Mouse (Mus musculus) natural killer cell, adult 2 months (primary cell): ENCODE data around the gene Gm7247.
"Not testable (repeated sequence)": the region's sequence is repeated elsewhere in the genome, so short reads cannot be mapped to it uniquely, and the experiment has no call there.

Experiments
- DNase-seq, 2 experiments: peaks; one replicate each; pipeline ENCODE4 v3.0.0; 2022; ENCODE audit warnings: low spot score in 2 of 2

Gm7247 gene

DNA sequence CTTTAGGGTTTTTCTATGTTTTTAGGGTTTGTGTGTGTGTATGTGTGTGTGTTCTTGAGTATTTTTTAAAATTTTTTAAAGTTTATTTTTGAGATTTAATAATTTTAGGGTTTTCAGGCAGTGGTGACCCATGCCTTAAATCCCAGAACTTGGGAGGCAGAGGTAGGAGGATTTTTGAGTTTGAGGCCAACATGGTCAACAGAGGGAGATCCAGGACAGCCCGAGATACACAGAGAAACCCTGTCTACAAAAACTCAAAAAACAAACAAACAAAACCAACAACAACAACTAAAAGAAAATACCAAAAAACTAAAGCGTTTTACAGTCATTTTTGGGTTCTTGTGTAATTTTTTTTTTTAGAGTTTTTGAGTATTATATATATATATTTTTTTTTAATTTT lies 134.2 kb downstream of the Gm7247 start:
- no peak for DNase-seq

DNA sequence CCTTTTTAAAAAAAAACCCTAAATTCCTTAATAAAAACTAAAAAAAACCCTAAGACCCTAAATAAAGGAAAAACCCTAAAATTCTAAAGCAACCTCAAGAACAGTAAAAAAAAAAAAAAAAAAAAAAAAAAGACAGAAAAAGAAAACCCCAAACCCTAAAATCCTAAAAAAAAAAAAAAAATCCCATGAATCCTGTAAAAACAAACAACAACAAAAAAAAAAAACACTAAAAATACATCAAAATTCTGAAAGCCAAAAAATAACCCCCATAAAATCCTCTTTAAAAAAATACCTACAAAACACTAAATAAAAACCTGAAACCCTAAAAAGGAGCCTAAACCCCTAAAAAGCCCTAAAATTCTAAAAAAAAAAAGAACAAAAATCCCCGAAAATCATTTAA lies 135.4 kb downstream of the Gm7247 start:
- no peak for DNase-seq

DNA sequence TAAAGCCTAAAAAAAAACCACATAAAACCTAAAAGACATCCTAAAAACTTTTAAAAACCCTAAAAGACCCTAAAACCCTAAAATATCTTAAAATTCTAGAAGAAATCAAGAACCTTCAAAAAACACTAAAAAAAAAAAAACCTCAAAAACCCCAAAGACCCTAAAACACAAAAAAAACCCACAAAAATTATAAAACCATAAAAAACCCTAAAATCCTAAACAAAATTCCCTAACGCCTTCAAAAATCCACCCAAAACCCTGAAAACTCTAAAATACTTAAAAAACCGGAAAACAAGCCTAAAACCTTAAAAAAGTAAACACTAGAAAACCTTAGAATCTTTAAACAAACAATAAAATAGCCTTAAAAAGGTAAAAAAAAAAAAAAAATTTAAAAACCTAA lies 136.4 kb downstream of the Gm7247 start:
- no peak for DNase-seq

DNA sequence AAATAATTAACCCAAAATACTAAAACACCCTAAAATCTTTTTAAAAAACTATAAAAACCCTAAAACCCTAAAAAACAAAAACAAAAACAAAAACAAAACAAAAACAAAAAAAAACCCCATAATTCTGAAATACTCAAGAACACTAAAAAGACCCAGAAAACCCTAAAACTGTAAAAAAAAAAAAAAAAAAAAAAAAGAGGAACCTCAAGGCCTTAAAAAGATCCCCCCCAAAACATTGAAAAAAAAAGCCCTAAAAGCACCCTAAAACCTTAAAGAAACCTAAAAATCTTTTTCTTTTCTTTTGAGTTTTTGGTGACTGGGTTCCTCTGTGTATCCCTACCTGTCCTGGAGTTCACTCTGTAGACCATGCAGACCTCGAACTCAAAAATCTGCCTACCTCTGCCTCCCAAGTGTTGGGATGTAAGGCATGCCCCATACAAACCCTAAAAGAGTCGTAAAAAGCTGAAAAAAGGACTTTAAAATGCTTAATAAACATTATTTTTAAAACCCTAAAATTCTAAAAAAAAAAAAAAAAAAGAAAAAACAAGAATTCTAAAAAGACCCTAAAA lies 138.2 kb downstream of the Gm7247 start:
- DNase-seq: no peak

DNA sequence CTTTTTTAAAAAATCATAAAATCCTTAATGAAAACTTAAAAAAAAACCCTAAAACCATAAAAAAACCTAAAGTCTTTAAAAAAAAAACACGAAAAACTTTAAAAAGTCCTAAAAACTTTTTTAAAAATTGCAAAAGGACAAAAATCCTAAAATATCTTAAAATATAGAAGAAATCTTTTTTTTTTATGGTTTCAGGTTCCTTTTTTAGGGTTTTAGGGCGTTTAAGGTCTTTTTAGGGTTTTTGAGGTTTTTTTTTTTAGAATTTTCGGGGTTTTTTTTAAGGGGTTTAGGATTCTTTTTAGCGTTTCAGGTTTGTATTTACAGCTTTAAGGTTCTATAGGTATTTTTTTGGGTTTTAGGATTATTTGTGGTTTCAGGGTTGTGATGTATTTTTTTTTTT lies 138.9 kb downstream of the Gm7247 start:
- no peak for DNase-seq

DNA sequence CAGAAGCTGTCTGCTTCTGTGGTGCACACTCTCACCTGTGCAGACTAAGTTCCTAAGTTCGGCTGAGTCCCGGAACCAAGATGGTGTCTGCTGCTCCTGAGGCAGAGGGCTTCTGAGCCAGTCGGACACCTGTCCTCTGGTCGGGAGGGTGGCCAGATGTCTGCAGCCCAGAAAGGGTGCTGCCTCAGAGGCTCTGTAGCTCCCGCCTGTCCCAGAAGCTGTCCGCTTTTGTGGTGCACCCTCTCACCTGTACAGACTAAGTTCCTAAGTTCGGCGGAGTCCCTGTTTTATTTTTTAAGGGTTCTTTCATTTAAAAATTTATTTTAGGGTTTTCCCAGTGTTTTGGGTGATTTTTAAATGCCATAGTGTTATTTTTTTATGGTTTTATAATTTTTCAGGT lies 145.9 kb downstream of the Gm7247 start:
- no peak for DNase-seq

DNA sequence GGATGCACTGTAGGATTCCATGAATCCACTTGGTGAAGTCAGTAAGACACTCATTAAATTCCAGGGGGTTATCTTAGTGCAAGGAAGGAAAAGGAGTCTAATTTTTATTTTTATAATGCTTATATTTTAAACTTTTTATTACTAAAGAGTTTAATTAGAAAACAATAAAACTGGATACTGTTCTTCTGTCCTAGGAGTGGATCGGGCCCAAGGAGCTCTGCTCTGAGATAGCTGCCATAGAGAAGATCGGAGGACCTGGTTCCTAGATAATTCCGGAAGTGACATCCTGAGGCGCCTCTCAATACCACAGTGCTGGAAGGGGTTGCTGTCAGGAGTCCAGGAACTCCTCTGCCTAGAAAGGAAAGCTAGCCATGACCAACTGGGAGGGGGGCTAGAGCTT lies 190.9 kb downstream of the Gm7247 start, which contains the start of gene Gm5622:
Gene Gm5622, plus strand, starts transcription at position 301 of the 400 bp plus-strand sequence.
- DNase-seq: no peak

DNA sequence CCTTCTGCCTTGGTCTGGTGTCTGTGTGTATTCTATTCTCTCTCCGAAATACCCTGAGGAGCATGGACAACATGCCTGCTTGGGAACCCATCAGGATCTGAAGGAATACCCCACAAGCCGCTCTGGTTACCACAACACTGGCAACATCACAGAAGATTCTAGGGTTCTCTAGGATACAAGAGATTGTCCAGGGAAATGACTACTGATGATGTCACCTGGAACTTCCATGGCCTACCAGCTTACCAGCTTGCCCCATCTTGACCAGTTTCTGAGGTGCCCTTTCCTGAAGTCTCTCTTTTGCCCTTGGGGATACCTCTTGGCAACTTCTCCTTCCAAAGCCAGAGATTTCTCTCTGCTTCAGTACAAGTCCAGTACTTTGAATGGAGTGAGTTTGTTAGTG lies 212.4 kb downstream of the Gm7247 start, which contains the start of gene Gm17175:
Gene Gm17175, minus strand, starts transcription at position 101 of the 400 bp plus-strand sequence.
- not testable (repeated sequence) for DNase-seq

DNA sequence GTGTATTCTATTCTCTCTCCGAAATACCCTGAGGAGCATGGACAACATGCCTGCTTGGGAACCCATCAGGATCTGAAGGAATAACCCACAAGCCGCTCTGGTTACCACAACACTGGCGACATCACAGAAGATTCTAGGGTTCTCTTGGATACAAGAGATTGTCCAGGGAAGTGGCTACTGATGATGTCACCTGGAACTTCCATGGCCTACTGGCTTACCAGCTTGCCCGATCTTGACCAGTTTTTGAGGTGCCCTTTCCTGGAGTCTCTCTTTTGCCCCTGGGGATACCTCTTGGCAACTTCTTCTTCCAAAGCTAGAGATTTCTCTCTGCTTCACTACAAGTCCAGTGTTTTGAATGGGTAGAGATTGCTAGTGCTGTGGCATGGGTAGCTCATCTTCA lies 230.5 kb downstream of the Gm7247 start, which contains the start of gene Gm17174:
Gene Gm17174, minus strand, starts transcription at position 101 of the 400 bp plus-strand sequence.
- DNase-seq: not testable (repeated sequence)

DNA sequence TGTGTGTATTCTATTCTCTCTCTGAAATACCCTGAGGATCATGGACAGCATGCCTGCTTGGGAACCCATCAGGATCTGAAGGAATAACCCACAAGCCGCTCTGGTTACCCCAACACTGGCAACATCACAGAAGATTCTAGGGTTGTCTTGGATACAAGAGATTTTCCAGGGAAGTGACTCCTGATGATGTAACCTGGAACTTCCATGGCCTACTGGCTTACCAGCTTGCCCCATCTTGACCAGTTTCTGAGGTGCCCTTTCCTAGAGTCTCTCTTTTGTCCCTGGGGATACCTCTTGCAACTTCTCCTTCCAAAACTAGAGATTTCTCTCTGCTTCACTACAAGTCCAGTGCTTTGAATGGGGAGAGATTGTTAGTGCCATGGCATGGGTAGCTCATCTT lies 249.7 kb downstream of the Gm7247 start, which contains the start of gene Gm17078:
Gene Gm17078, minus strand, starts transcription at position 101 of the 400 bp plus-strand sequence.
- DNase-seq: no peak
